Mouse (Mus musculus) thymus, adult 2 months (tissue): ENCODE measurements around the gene Glrx2.

Experiments
- CTCF ChIP-seq: fragments of 200-500 bp; IDR thresholded peaks from 2 replicates; pipeline ENCODE4 v1.5.1; 2012; ENCODE audit warnings: mild to moderate bottlenecking, control low read depth, low read length, moderate library complexity, borderline replicate concordance; ENCODE audit not compliant: control insufficient read depth, poor library complexity, insufficient read depth; ENCODE audit errors: extremely low read depth
- POLR2A ChIP-seq: fragments of 200-500 bp; IDR thresholded peaks from 2 replicates; pipeline ENCODE4 v1.6.1; 2012; ENCODE audit warnings: mild to moderate bottlenecking, low read length, control low read depth, moderate library complexity; ENCODE audit not compliant: control insufficient read depth, poor library complexity, insufficient read depth; ENCODE audit errors: extremely low read depth

GRCm38 (mm10) chr1:143764443-143764842 is 48.3 kb downstream of the Glrx2 start:
- no peak for TF ChIP-seq POLR2A
- TF ChIP-seq CTCF, result no peak
